Mouse (Mus musculus) megakaryocyte, embryonic 14.5 days (primary cell): ENCODE results near the gene Prss36.

Source experiments
- FLI1 ChIP-seq: IDR thresholded peaks from 2 replicates; pipeline ENCODE4 v1.6.1; 2012; ENCODE audit warnings: low read length, inconsistent platforms, mixed read lengths
- GATA1 ChIP-seq: IDR thresholded peaks from 3 replicates; pipeline ENCODE4 v1.6.1; 2012; ENCODE audit warnings: mixed read lengths, low read length, inconsistent platforms, borderline replicate concordance

DNA sequence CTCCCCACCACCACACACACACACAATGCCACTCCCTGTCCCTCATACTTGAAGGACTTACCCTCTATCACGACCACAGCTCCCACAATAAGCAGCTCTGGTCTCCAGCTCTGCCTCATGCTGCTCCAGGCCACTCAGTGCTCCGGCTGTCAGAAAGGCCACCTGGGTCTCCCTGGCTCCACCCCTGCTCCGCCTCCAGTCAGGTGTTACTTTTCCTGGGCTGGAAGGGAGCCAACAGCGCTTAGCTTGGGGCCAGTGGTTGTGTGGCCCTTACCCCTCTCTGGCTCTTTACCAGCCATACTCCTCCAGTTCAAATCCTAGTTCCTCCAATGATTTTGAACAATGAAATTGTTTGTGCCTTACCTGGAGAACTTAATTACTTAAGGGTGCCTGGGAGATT, 55.7 kb downstream of the Prss36 start, which contains the start of gene Prss53:
- TF ChIP-seq GATA1 (no peak), FLI1 (no peak)
